Mouse (Mus musculus) liver, adult 2 months (tissue): ENCODE results near the gene Rad9a.

ENCODE experiments used
- CTCF ChIP-seq: fragments of 200-500 bp; IDR thresholded peaks from 2 replicates; pipeline ENCODE4 v1.5.1; 2011; ENCODE audit warnings: low read depth, low read length, control low read depth
- POLR2A ChIP-seq: fragments of 200-500 bp; IDR thresholded peaks from 2 replicates; pipeline ENCODE4 v1.6.1; 2011; ENCODE audit warnings: low read length, control low read depth; ENCODE audit not compliant: insufficient read depth; ENCODE audit errors: extremely low read depth

DNA sequence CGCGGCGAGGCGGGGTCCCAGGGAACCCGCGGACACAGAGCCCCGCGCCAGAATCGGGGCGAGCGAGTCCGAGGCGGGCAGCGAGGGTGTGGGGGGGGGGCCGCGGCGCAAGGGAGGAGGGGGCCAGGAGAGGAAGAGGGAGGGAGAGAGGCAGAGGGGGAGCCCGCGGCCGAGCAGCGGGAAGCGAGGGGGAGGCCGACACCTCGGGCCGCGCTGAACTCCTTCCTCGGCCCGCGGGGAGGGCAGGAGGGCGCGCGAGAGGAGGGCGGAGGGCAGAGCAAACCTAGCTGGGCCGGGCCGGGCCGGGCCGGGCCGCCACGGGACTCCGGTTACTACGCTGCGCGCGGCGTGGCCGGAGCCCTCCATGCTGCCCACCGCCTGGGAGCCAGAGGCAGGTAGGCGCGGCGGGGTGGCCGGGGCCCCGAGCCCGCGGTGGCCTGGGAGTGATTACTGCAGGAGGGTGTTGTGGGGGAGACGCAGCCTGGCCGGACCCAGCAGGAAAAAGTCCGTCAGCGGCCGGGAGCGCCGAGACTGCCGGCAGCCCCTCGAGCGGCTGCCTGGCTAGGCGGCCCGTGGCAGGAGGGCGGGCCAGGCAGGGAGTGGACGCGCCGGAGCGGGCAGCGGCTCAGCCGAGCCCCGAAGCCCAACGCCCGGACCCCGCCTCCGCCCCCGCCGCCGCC is 13.4 kb upstream of the Rad9a start:
- no peak for TF ChIP-seq CTCF
- no peak for TF ChIP-seq POLR2A
